Mouse (Mus musculus) monocyte, adult 2 months (primary cell): Measurements from ENCODE around the gene Tmbim4.
A peak's percentile ranks its signal among the peaks of the same experiment; 100 is the strongest.

ENCODE experiments used
- DNase-seq, 2 experiments: peaks; one replicate each; pipeline ENCODE4 v3.0.0; 2022; ENCODE audit warnings: low spot score in 2 of 2, low read depth in 1 of 2

Gene Tmbim4

DNA sequence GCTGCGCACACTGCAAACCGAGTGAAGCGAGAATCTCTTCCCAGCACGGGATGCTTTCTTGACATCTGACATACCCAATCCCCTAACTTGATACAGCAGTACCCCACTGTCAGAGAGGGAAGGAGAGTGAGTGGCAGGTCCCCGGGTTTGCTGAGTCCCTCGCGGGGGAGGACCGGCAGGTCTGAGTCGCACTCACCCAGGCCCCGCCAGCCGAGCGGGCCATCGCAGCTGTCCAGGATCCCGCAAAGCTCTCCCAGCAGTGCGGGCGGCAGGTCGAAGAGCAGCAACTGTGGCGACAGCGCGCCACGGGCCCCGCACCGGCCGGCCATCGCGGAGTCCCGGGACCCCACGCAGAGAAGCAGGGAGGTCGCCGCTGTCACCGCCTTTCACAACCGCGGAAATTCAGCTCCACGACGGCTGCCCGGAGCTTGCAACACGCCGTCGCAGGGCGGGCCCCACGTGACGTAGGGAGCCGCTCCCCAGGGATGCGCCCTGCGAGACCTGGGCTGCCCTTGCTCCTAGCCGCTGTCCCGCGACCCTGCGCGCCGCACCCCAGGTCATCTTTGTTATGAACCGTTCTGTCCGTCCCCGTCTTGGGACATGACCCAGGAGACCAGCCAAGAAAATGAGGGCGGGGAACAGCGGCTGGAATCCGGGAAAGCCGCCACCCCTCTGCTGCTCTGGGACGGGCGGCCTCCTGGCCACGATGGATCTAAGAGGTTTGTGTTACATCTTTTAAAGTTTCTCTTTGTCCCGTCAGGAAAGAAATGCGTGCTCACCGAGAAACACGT lies at the start of gene Tmbim4:
Tmbim4 (plus strand) TSS at position 460 of the 791 bp plus-strand sequence.
- DNase-seq = peak; percentile 68 to 84

DNA sequence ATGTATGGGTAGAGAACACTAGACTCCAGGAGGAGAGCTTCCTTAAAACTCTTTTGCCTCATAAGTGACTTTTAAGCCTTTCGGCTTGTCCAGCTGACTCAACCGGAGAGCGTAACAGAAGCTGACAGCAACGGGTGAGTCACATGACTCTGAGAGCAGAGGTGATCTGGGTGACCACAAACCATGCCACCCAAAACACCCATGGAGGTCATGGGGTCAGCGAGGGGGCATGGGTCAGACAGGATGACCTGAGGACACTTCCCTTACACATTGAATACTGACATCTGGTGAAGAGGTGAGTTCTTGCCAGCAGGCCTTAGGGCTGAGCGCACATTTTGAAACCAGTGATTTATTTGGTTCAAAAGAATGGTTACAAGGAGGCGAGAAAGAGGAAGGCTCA lies 49.7 kb upstream of the Tmbim4 start:
- DNase-seq = peak in 1 of 2 experiments; percentile 16

DNA sequence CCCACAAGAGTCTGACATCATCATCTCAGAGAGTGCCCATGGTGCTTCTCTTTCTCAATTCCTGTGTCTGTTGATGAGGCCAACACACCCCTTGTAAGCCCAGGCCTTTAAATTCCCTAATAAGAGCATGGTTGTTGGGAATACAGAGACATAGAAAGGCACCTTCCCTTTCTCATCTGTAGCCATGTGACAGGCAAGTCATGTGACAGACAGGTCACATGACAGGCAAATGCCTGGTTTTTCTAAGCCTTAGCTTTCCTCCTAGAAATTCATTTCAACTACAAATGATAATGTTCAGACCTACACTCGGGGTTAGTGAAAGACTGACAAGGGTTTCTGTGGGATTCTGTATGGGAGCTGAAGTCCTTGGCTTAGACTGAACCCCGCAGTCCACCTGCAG lies 47.5 kb upstream of the Tmbim4 start:
- no peak for DNase-seq

DNA sequence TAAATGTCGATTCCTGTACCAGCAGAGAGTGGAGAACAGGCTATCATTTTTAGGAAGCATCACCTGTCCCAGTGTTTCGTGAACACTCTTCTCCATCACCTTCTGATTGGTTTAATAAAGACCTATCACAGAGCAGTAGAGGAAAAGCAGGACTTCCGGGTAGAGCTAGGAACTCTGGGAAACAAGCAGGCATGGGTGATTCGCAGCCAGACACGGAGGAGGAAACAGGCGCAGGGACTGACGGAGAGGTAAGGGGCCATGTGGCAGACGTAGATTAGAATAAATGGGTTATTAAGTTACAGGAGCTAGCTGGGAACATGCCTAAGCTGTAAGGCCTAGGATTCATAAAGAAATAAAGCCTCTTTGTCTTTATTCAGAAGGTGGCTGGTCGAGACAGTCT lies 40.9 kb upstream of the Tmbim4 start:
- DNase-seq = no peak

DNA sequence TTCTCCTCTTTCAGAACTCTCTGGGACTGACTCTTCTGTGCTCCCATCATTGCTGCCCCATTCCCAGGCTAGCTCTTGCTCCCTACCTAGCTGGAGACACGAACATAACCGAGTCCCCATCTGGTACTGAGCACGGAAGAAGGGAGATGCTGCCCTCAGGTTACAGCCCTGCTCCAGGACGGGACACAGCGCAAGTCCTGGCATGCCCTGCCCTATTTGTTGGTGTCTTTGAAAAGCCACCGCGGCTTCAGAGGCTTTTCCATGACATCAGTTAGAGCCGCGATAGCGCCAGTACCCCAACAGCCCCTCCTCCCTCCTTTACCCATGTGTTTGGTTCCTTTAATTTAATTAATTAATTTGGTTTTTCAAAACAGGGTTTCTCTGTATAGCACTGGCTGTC lies 38.5 kb upstream of the Tmbim4 start:
- no peak for DNase-seq

DNA sequence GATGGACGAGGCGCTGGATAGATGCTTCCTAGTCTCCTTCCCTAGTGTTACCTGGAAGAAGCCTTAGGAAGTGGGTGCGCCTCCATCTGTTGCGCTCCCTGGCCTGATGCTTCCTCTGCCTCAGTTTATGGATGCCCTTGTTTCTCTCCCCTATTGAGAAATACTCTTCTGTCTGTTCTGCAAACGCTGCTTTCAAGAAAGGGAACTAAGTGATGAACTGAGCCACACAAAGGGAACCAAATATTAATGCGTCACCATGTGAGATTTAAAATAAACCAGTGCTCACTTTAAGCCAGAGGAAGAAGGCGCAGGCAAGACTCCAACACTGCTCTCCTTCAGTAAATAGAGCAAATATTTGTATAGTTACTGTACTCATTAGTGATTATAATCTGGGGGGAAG lies 37.9 kb upstream of the Tmbim4 start:
- DNase-seq = peak; percentile 22 to 27

DNA sequence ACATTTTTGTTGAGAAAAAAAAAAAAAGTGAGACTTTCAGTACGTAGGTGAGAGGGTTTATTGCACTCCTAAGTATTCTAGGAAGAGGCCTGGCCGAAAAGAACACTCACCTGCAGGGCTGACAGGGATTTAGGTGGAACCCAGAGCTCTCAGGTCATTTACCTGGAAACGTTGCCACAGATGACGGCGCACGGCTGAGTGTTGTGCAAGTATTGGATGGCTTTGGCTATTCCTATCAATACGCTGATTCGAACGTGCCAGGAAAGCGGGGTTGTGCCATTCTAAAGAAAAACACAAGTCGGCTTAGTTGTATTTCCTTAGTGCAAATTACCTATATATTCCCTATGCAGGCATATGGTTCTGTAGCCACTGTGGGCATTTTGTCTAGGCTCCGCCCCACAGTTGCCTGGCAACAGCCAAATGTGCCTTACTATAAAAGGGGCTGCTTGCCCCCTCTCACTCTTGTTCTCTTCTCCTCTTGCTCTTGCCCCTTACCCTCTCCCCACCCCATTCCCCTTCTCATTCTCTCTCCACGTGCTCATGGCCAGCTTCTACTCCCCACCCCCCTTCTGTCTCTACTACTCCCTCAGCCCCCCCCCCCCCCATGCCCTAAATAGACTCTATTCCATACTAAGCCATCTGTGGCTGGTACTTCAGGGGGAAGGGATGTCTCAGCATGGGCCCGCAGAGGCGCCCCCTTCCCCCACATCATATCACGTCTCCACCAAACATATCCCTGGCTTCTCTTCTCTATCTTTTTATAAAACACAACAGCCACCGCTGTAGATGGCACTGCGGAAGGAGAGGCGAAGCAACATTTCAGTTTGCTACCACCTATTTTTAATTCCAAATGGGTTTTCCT lies 36.2 kb upstream of the Tmbim4 start:
- no peak for DNase-seq

DNA sequence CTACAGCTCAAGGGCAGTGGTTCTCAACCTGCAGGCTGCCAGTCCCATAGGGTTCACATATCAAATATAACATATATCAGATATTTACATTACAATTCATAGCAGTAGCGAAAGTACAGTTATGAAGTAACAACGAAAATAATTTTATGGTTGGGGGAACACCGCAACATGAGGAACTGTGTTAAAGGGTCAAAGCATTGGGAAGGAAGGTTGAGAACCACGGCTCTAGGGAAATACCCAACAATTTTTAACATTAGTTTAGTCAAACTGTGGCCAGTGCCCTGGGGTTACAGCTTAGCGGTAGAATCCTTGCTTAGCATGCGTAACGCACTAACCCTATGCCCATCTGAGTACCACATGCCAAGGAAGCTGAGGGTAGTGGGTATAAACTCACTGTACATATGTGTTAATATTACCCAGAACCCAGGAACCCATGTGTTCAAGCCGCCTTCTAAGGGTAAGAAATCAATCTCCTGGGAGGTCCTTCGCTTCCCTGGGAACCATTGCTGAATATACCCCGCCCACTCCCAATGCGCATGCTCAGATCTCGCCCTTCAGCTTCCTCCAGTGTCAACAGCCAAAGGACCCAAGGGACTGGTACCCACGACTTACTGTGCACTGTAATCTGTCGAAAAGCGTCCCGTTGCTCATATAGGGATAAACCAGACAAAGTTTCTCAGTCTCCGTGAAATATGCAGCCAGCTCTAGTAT lies 35.4 kb upstream of the Tmbim4 start:
- no peak for DNase-seq

DNA sequence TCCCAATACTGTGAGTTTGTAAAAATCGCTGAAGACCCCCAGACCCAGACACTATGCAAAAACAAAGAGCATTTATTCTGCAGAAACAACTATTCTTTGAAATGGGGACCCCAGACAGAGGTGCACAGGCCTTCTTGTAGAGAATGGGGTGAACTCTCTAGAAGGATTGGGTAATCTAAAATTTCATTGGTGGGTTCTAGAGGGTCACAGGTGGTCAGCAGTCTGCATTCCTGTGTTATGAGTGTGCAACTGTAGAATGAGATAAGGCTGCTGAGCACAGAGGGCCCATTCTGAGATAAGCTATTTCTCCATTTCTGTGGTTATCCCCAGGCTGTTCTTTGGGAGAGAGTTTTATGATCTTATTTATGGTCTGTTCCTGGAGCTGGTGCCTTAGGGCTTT lies 33.3 kb upstream of the Tmbim4 start:
- no peak for DNase-seq

DNA sequence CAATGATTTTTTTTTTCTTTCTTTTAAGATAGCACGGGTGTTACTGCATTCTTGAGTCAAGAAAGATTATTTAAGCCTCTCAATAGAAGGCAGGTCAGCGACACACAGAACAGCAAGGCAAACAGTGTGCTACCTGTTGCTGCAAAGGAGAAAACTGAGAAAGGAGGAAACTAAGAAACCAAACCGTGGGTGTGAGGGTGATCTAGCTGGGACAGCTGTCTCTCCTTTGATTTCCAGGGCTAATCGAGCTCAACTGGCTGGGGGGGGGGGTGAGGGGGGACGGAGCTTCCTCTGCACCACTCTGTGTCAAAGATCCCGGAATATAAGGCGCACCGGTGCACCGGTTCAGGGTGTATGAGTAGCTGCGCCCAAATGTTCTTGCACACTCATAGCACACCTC lies 32.3 kb upstream of the Tmbim4 start:
- DNase-seq = no peak

DNA sequence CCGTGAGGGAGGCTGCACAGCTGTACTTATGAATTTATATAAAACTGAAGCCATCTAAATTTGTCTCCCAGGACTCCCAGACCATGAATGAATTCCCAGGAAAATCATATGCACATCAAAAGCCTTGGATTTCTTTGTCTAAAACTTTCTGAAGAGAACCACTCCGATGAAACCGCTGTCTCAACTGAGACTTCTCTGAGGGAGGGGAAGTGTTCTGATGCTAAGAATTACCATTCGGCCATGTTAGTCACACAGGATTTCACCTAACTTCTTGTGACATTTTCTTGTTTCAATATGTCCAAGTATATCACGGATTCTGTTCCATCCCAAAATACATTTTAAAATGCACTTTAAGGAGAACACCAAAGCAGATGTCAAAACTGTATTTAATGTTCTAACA lies 31.5 kb upstream of the Tmbim4 start:
- no peak for DNase-seq

DNA sequence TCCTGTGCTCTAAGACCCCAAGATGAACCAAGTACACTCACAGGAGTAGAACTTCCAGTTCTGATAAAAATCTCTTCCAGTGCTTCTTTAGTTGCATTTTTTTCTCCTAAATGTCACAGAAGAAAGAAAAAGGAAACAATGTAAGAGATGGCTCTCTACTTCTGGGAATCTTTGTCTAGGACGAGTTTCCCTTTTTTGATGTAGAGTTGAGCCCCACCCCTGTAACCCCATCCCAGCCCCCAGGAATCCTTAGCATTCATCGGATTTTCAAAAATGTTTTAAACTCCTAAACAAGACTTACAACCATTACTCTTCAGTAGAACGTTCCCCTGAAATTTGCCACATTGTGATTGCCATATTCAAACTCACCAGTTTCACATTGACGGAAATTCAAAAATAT lies 31.1 kb upstream of the Tmbim4 start:
- no peak for DNase-seq

DNA sequence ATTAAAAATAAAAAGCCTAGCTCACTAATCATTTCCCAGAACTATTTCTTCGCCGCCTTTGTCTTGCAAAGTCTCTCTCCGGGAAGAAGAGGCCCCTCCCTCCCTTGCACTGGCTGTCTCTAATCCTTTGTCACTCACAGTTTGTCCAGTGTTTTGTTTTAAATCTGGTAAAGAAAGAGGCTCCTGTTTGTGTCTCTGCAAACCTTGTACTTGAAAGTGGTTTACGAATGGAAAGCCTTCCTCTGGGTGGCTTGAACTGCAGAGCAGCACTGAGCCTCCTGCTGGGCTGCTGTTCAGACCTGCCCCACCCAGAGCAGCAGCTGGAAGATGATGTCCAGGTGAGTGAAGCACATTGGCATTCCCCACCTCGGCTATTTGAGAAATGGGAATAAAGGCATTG lies 30.1 kb upstream of the Tmbim4 start:
- DNase-seq = no peak

DNA sequence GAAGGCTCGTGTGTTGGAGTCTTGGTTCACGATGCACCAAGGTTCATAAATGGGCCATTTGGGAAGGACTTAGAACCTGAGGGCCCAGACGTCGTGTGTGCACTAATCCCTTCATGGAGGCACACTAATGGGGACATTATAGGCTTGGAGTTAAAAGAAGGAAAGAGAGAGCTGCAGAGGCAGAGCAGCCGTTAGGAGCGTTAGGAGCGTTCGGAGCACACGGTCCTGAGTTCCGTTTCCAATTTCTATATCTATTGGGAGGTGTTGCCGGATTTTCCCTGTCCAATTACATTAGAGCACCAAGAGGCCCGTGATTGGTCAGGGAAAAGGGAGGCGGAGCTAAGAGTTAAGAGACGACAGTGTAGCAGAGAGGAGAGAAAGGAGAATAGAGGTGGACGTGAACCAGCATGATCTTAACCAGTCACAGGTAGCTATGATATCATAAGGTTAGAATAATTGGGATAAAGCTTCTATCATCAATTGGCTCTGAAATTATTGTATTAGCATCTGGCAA lies 27.1 kb upstream of the Tmbim4 start:
- no peak for DNase-seq

DNA sequence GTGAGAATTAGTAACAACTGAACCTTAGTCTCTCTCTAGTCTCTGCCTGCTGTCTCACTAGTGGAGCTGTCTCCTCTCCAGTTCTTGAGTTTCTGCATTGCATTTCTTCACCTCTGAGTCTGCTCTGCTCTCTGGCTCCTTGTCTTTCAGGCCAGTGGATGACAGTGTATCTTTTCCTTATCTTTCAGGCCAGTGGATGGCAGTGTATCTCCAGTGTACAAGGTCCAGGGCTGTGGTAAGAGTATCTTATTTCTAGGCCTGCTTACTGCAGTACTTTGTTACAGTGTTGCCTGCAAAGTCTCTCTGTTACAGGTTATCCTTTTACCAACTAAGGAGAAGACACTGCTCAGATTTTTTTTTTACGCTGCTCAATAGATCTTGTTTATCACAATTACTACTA lies 18.5 kb upstream of the Tmbim4 start:
- no peak for DNase-seq

DNA sequence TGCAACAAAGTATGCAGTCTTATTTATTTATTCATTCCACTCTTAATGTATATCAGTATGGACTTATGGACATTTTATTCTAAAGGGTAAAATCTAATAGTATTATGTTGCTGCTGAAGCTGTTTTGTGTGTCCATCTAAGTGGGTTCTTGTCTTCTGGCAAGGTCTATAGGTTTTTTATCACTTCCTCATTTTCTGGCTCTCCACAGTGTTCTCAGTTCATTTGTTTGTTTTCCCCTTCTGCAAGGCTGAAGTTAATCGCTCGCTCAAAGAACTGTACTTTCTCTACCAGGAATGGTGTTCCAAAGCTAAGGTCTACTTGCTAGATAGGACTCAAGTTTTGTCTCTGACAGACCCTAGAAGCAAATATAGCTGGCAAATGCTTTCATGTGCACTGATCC lies 18.0 kb upstream of the Tmbim4 start:
- DNase-seq = no peak

DNA sequence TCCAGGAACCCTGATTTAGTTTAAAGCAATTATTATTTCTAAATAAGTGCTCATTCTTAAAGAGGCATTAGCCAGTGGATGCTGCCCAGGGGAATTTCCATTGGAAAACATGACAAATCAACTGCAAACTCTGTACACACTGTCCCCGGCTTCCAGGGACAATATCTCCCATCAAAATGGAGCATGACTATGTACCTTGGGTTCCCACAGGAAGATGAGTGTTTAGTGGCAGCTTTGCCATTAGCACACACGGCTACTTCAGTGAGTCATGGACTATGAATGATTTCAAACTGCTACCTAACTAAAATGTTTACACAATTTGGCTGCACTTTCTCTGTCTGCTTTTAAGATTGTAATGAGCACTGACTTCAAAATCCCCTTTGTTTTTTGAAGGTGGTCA lies 12.9 kb upstream of the Tmbim4 start:
- no peak for DNase-seq

DNA sequence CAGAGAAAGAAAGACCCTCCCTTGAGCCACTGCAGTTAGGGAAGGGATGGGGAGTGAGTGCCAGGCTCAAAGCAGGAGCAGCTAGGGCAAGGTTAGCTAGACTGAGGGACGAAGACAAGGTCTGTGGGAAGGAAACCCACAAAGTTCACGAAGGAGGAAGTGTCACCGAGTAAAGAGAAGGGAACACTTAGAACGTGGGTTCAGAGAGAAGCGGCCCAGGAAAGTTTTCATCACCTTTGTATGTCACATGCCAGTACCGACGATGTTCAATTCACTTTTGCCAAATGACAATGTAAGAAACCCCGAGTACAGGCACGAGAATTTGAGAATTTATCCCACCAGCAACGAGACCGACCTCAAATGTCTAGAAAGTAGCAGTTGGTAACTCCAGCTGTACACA lies 12.1 kb upstream of the Tmbim4 start:
- DNase-seq = peak in 1 of 2 experiments; percentile 3

DNA sequence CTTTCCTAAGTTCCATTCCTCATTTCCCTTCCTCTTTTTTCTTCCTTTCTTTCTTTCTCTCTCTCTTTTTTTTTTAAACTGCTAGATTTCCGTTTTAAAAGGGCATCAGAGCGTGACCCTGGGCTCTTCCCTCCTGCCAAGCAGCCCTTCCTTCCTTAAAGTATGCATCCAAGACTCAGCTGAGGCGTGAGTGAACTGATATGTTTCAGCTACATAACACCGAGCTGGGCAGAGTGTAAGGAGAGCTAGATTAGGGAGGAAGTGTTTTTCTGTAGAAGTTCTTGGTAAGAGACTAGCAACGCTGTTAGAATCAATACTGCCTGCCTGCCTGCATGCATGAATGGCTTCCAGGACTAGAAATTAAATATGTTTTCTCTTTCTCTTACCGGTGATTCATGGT lies 11.6 kb upstream of the Tmbim4 start:
- DNase-seq = no peak

DNA sequence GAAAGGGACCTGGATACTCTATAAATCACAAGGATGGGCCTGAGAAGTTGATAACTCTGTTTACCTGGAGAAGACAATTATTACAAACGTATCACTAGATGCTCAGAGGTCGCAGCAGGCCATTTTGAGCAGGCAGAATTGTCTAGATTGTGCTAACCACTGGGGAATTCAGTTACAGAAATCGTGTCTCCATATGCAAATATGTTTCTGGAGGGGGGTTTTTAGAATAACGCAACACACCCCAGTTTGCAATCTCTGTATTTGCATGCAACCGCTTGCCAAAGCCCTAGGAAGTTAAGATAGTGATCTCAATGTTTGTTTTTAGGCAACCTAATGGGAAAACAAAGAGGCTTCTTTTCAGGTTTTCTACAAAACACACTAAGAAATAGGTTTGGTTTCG lies 10.2 kb upstream of the Tmbim4 start:
- DNase-seq = no peak

DNA sequence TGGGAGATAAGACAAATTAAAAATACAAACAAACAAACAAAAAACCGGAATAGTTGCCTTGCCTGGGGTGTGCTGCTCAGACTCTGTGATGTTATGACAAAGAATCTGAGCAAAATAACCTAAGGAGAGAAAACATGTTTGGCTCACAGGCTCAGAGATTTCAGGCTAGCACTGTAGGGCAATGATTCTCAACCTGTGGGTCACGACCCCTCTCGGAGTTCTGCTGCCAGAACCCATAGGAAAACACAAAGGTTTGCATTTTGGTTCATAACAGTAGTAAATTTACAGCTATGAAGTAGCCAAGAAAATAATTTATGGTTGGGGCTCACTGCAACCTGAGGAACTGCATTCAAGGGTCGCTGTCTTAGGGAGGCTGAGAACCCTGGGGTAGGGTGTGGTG lies 9.1 kb upstream of the Tmbim4 start:
- no peak for DNase-seq

DNA sequence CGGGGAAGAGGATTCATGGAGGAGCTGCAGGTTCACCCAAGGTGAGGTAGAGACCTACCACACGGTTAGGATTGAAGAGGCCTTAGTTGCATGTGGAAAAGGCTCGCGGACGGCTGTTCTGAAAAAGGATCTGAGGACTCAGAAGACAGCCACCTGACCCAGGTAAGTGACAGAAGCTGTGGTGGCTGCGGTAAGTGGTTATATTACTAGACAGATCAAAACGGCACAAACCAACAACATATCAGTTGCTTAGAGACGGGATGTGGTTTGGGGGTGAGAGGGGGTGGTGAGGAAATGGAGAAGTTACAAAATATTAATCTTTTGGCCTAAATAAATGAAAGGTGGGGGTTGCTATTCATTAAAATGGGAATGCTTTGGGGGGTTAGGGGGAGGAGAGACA lies 8.1 kb upstream of the Tmbim4 start:
- DNase-seq = no peak
